Mouse (Mus musculus) gastrocnemius, adult 18-20 months (tissue): ENCODE results near the gene Etv6. TPM values are rescaled to one million over a fixed set of nuclear protein-coding genes. Genes with fewer than 3 reads are reported as not detected.

ENCODE experiments used
- total RNA-seq, 2 experiments: library from RNA; stranded (reverse); gene quantifications; 2 replicates each; pipeline ENCODE4 v1.2.3; 2021

Etv6 gene
- total RNA-seq, 2 experiments from 2014 or later = 5.7 to 9.4 TPM

Other genes with a start within 250 kb of the Etv6 start
- gene Kap, start 181.9 kb upstream of the Etv6 start, total RNA-seq = 1 to 10 TPM in 1 of 2 experiments, not detected in 1; 6.3 TPM